Mouse (Mus musculus) liver, embryonic 13.5 days (tissue): ENCODE measurements around the gene Wdr60. TPM values are rescaled to one million over a fixed set of nuclear protein-coding genes. Genes with fewer than 3 reads are reported as not detected.
A peak's percentile ranks its signal among the peaks of the same experiment; 100 is the strongest.
"Not testable (repeated sequence)": the region's sequence is repeated elsewhere in the genome, so short reads cannot be mapped to it uniquely, and the experiment has no call there.

Experiments
- ATAC-seq: fragments of 200-750 bp; cut with Nextera tagmentation; 2 replicates; pipeline ENCODE4 v1.8.0; 2017; ENCODE audit warnings: low read depth, mild to moderate bottlenecking, moderate number of reproducible peaks, moderate library complexity
- DNase-seq: peaks from one replicate; pipeline ENCODE4 v3.0.0; 2022
- H3K27ac ChIP-seq: fragments of 300-500 bp; sonication (generic); 2 replicates; pipeline ENCODE4 v1.5.1; 2015; ENCODE audit warnings: moderate library complexity, mild to moderate bottlenecking, inconsistent platforms
- H3K27me3 ChIP-seq: fragments of 300-500 bp; sonication (generic); 2 replicates; pipeline ENCODE4 v1.6.1; 2015; ENCODE audit warnings: mild to moderate bottlenecking, inconsistent platforms
- H3K36me3 ChIP-seq: fragments of 300-500 bp; sonication (generic); 2 replicates; pipeline ENCODE4 v1.6.1; 2015; ENCODE audit warnings: mild to moderate bottlenecking, inconsistent platforms
- H3K4me1 ChIP-seq: fragments of 300-500 bp; sonication (generic); replicated peaks from 2 replicates; pipeline ENCODE4 v1.6.1; 2015; ENCODE audit warnings: inconsistent platforms
- H3K4me2 ChIP-seq: fragments of 300-500 bp; sonication (generic); 2 replicates; pipeline ENCODE4 v1.6.1; 2015; ENCODE audit warnings: inconsistent platforms, mild to moderate bottlenecking, moderate library complexity
- H3K4me3 ChIP-seq: fragments of 300-500 bp; sonication (generic); replicated peaks from 2 replicates; pipeline ENCODE4 v1.5.1; 2015; ENCODE audit warnings: mild to moderate bottlenecking, inconsistent platforms
- H3K9ac ChIP-seq: fragments of 300-500 bp; sonication (generic); 2 replicates; pipeline ENCODE4 v1.6.1; 2015; ENCODE audit warnings: mild to moderate bottlenecking, inconsistent platforms
- H3K9me3 ChIP-seq: fragments of 300-500 bp; sonication (generic); replicated peaks from 2 replicates; pipeline ENCODE4 v1.6.1; 2016; ENCODE audit warnings: inconsistent platforms
- WGBS: fragments of 180-500 bp; shearing (Covaris S2); methylation state at CpG from one replicate; pipeline ENCODE4 v1.1.7; 2015; ENCODE audit not compliant: insufficient replicate concordance; 5-methylcytosine and 5-hydroxymethylcytosine counted together
- polyA plus RNA-seq: library from polyadenylated mRNA; unstranded; fragments of >200 nt; fragmentation: Nextera tagmentation; extraction: Ambion mirVana; gene quantifications from 2 replicates; pipeline ENCODE4 v1.2.1, GENCODE M21; 2015

Wdr60 gene
- polyA plus RNA-seq, 1 experiment from 2014 or later = 5.2 TPM

DNA sequence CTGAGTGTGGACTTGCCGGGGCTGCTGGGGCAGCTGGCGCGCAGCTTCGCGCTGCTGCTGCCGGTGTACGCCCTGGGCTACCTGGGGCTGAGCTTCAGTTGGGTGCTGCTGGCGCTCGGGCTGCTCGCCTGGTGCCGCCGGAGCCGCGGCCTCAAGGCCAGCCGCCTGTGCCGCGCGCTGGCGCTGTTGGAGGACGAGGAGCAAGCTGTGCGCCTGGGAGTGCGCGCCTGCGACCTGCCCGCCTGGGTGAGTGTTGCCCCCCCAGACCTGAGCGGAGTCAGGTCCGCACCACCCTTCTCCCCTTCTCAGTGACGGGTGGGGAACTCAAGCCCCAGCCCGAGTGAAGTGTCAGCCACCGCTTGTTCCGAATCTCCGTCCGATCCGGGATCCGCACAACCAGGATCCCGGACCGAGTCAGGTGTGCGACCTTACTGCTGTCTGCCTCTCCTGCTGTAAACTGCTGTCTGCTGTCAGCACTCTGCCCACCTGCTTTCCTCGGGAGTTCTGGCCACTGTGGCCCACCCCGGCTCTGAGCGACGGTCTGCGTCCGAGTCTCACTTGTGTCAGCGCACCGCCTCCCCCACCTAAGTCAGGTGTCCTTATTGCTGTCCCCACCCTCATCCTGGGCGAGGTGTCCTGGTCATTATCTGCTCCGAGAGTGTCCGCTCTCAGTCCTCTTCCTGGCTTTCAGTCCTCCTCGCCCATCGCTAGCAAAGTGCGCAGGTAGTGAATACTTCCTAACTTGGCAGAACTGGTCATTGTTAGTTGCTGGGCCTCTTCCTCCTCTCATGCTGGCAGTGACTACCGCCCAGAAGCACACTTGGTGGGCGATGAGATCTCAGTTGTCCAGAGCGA is 18.8 kb upstream of the Wdr60 start:
- Histone ChIP-seq H3K9me3 (no peaks in the 10 kb centered on the region), H3K27me3 (no peaks in the 10 kb centered on the region), H3K4me2 (peak overlapping the region; percentile 93), H3K36me3 (no peaks in the 10 kb centered on the region), H3K4me3 (peak overlapping the region; percentile 99), H3K4me1 (peaks cover 59% of the 10 kb centered on the region), H3K27ac (peak overlapping the region; percentile 98), H3K9ac (peak overlapping the region; percentile 99)
- ATAC-seq = peak; percentile 50
- WGBS = under 1% methylated on average over 55 of the region's 55 CpGs
- peak; percentile 42 for DNase-seq

DNA sequence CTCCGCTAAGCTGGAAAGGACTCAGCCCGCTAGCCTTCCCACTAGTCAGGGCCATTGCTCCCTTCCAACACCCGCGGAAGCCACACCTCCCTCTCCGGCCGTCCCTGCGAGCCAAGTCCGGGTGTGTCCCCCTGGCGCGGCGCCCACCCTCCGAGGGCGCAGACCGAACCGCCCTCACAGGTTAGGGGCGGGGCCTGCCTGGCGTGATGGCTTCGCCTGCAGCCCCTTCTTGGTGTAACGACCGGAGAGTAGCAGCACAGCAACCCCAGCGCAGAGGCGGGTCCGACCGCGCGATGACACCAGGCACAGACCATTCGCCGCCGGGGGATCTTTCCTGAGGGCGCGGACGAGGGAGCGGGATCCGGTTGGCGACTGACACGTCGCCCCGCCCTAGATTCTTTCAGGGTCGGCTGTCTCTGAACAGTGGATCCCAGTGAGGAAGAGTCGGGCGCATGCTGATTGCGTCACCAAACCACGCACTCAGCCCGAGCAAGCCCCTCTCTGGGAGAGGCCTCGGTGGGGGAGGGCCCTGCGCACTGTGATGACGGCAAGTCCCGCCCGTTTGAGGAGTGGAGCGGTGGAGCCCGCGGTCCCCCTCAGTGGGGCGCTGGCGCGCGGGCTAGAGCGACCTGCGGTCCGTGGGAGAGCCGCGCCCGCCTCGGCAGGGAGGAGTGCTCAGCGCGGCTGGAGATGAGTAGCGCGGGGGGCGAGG is 18.0 kb upstream of the Wdr60 start, which contains the start of gene Esyt2:
TSS of gene Esyt2 (plus strand) at position 544 of the 712 bp plus-strand sequence.
- peak within 1 kb of the TSS; percentile 99 for H3K4me3 ChIP-seq
- H3K27ac ChIP-seq = peak within 1 kb of the TSS; percentile 98
- H3K4me2 ChIP-seq = peak within 1 kb of the TSS; percentile 93
- WGBS = under 1% methylated on average over 68 of the region's 68 CpGs
- H3K27me3 ChIP-seq = no peaks in the 10 kb centered on the region
- peak within 1 kb of the TSS; percentile 99 for H3K9ac ChIP-seq
- H3K9me3 ChIP-seq = no peaks in the 10 kb centered on the region
- H3K4me1 ChIP-seq = peaks cover 67% of the 10 kb centered on the region
- ATAC-seq = peak; percentile 90
- DNase-seq = peak; percentile 98
- no peaks in the 10 kb centered on the region for H3K36me3 ChIP-seq

DNA sequence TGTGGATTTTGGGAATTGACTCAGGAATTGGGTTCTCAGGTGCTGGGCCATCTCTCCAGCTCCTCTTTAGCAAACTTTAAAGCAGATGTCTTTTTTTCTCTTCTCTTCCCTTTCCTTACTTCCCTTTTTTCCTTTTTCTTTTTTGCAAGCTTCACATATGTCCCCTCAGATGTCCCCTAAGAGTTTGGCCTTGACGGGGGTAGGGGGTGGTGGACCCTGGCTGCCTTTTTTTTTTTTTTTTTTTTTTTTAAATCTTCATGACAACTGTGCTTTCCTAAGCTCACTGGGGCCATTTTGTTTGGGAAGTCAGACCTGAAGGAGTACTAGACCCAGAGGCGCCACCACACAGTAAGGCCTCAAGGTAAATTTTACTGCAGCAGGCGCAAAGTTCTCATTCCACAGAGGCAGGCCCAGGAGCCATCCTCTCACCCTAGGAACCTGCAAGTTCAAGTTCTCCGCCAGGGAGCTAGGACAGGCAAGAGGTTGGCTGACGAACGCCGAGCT is 17.4 kb upstream of the Wdr60 start:
- H3K4me3 ChIP-seq = peak overlapping the region; percentile 99
- peak overlapping the region; percentile 99 for H3K9ac ChIP-seq
- WGBS = 0% methylated on average over 7 of the region's 7 CpGs
- no peaks in the 10 kb centered on the region for H3K9me3 ChIP-seq
- peaks cover 71% of the 10 kb centered on the region for H3K4me1 ChIP-seq
- H3K4me2 ChIP-seq = peak overlapping the region; percentile 93
- ATAC-seq (peak; percentile 0; the same call in 1 of the 2 replicates), DNase-seq (no peak)
- peak overlapping the region; percentile 98 for H3K27ac ChIP-seq
- no peaks in the 10 kb centered on the region for H3K36me3 ChIP-seq
- H3K27me3 ChIP-seq = no peaks in the 10 kb centered on the region

DNA sequence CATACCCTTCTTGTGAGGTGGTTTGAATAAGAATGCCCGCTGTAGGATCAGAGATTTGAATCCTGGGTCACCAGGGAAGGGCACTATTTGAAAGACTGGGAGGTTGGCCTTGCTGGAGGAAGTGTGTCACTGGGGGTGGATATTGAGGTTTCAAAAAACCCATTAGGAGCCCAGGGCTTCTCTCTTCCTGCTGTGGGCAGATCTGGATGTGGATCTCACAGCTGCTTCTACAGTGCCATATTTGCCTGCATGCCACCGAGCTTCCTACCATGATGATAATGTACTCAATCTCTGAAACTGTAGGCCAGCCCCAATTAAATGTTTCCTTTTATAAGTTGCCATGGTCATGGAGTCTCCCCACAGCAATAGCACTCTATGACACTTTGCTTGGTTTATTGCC is 16.4 kb upstream of the Wdr60 start:
- ATAC-seq (no peak), DNase-seq (no peak)
- Histone ChIP-seq H3K4me3 (no peak overlapping the region), H3K9ac (no peak overlapping the region), H3K27ac (peak overlapping the region; percentile 21; the same call in 1 of the 2 replicates), H3K4me2 (no peak overlapping the region), H3K9me3 (no peaks in the 10 kb centered on the region), H3K4me1 (peaks cover 73% of the 10 kb centered on the region), H3K36me3 (no peaks in the 10 kb centered on the region), H3K27me3 (no peaks in the 10 kb centered on the region)
- WGBS = 79% methylated on average over 2 of the region's 2 CpGs

DNA sequence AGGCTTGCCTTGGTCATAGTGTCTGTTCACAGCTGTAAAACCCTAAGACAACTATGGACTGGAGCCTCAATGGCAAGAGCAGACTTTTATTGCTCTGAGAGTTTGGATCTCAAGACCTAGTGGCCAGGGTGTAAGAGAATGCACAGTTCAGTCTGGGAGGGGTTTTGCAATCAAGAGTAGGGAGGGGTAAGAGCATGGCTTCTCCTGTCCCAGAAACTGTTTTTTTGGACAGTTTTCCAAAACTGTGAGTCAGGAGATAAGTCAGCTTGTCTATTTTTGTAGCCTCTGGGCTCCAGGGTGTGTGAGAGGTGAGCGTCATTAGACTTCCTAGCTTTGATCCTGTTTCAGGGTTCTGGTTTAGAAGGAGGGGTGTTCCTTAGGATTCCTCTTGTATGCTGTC is 15.7 kb upstream of the Wdr60 start:
- peaks cover 67% of the 10 kb centered on the region for H3K4me1 ChIP-seq
- H3K4me3 ChIP-seq = no peak overlapping the region
- 41% methylated on average over 1 of the region's 1 CpGs for WGBS
- peak overlapping the region; percentile 63 for H3K27ac ChIP-seq
- no peak overlapping the region for H3K4me2 ChIP-seq
- no peak for DNase-seq
- no peaks in the 10 kb centered on the region for H3K36me3 ChIP-seq
- ATAC-seq = no peak
- no peaks in the 10 kb centered on the region for H3K27me3 ChIP-seq
- H3K9ac ChIP-seq = no peak overlapping the region
- H3K9me3 ChIP-seq = no peaks in the 10 kb centered on the region

DNA sequence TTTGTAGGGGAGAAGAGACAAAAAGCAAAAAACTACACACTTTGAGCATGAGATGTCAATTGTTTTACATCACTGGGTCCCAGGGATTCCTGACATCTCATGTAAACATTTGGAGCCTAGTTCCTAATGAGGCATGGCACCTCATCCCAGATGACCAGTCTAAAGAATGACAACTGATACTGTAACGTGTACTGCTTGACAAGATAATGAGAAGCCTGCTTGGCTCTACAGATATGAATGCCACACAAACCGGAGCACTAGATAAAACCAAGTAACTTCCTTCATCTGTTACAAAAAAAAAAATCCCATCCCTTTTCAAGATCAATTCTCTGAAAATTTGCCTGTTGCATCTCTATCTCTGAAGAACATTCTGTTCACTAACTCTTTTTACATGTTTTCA is 14.1 kb upstream of the Wdr60 start:
- Histone ChIP-seq H3K27me3 (no peaks in the 10 kb centered on the region), H3K4me3 (no peak overlapping the region), H3K9ac (no peak overlapping the region), H3K9me3 (no peaks in the 10 kb centered on the region), H3K4me2 (peak overlapping the region; percentile 21; the same call in 1 of the 2 replicates), H3K36me3 (no peaks in the 10 kb centered on the region), H3K27ac (peak overlapping the region; percentile 77), H3K4me1 (peaks cover 63% of the 10 kb centered on the region)
- ATAC-seq (no peak), DNase-seq (peak; percentile 50)
- WGBS = 7% methylated on average over 2 of the region's 2 CpGs

DNA sequence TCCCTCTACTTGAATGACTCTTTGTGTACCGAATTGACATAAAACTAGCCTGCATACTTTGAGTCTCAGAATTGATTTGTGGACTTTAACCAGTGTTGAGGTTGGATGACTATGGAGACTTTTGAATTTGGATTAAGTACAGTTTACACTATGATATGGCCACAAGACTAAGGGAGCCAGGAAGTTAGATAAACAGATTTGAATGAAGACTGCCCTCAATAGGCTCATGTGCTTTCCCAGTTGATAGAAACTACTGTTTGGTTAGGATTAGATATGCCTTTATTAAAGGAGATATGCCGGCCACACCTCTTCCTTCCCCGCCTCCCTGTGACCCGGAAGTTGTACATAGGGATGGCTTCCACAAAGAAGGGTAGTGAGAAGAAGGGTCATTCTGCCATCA is 12.8 kb upstream of the Wdr60 start:
- ATAC-seq (no peak), DNase-seq (no peak)
- no peaks in the 10 kb centered on the region for H3K27me3 ChIP-seq
- no peak overlapping the region for H3K4me3 ChIP-seq
- H3K9ac ChIP-seq = no peak overlapping the region
- H3K4me2 ChIP-seq = no peak overlapping the region
- WGBS = 66% methylated on average over 4 of the region's 4 CpGs
- H3K36me3 ChIP-seq = no peaks in the 10 kb centered on the region
- H3K4me1 ChIP-seq = peaks cover 60% of the 10 kb centered on the region
- H3K27ac ChIP-seq = peak overlapping the region; percentile 77; the same call in 1 of the 2 replicates
- no peaks in the 10 kb centered on the region for H3K9me3 ChIP-seq

DNA sequence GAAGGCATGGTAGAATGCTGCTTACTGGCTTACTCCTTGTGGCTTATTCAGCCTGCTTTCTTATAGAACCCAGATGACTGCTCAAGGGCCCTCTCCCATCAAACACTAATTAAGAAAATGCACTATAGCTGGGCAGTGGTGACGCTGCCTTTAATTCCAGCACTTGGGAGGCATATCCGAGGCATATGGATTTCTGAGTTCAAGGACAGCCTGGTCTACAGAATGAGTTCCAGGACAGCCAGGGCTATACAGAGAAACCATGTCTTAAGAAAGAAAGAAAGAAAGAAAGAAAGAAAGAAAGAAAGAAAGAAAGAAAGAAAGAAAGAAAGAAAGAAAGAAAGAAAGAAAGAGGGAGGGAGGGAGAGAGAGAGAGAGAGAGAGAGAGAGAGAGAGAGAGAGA is 12.3 kb upstream of the Wdr60 start, which contains the start of gene Gm11027:
TSS of gene Gm11027 (plus strand) at position 301 of the 400 bp plus-strand sequence.
- not testable (repeated sequence) for H3K9me3 ChIP-seq, H3K4me3 ChIP-seq, DNase-seq, H3K36me3 ChIP-seq, H3K27me3 ChIP-seq, H3K9ac ChIP-seq, H3K4me2 ChIP-seq, ATAC-seq
- 72% methylated on average over 2 of the region's 2 CpGs for WGBS
- Histone ChIP-seq H3K4me1 (peaks cover 57% of the 10 kb centered on the region), H3K27ac (peak within 1 kb of the TSS; percentile 77)

DNA sequence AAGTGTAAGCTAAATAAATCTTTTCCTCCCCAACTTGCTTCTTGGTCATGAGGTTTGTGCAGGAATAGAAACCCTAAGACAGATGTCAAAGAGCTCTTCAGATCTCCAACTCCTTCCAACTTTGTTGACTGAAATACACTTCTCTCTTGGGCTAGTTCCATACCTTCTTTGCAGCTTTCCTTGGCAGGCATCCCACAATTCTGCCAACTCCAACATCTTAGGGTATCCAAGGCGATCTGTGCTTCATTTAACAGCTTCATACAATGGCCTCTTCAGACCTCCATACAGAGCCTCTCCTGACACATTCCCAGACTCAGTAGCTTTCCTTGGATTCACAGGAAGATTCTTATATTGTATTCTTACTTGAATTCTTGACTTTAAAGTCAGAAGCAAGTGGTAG is 10.9 kb upstream of the Wdr60 start:
- no peak overlapping the region for H3K4me2 ChIP-seq
- peaks cover 55% of the 10 kb centered on the region for H3K4me1 ChIP-seq
- no peaks in the 10 kb centered on the region for H3K9me3 ChIP-seq
- WGBS = 59% methylated on average over 1 of the region's 1 CpGs
- DNase-seq = no peak
- no peaks in the 10 kb centered on the region for H3K27me3 ChIP-seq
- H3K36me3 ChIP-seq = no peaks in the 10 kb centered on the region
- no peak for ATAC-seq
- no peak overlapping the region; the same call in 1 of the 2 replicates for H3K27ac ChIP-seq
- H3K4me3 ChIP-seq = no peak overlapping the region
- H3K9ac ChIP-seq = no peak overlapping the region

DNA sequence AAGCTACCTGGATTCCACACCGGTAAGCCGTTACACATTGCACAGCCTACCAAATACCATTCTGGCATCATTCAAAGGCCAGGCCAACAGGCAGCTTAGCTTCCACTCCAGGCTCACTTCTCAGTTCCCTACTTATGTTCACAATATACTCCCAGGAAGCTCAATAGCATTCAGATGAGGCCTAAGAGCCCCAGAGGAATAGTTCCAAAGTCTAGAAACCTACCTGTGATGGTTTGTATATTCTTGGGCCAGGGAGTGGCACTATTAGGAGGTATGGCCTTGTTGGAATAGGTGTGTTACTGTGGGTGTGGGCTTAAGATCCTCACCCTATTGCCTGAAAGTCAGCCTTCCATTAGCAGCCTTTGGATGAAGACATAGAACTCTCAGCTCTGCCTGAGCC is 8.2 kb upstream of the Wdr60 start:
- Histone ChIP-seq H3K27ac (no peak overlapping the region), H3K36me3 (no peaks in the 10 kb centered on the region), H3K9ac (no peak overlapping the region), H3K4me3 (no peak overlapping the region), H3K4me1 (peaks cover 30% of the 10 kb centered on the region), H3K9me3 (no peaks in the 10 kb centered on the region), H3K4me2 (no peak overlapping the region), H3K27me3 (no peaks in the 10 kb centered on the region)
- 89% methylated on average over 2 of the region's 2 CpGs for WGBS
- ATAC-seq (no peak), DNase-seq (no peak)

DNA sequence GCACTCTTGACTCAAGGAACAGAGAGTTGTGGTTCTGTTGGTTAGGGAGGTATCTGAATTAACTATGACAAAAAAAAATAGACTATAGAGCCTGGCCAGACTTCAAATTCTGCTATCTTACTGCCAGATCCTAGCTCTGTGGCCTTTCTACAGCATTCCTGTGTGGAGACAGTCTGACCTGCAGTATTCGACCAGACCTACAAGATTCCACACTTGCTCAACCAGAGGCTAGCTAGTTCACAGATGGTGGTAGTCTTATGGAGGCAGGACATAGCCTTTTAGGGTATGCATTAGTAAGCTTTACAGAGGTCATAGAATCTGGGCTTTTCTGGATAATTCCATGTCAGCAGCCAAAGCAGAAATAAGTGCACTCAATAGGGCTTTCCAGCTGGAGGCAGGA is 7.7 kb upstream of the Wdr60 start:
- no peak for ATAC-seq
- Histone ChIP-seq H3K4me2 (no peak overlapping the region), H3K9me3 (no peaks in the 10 kb centered on the region), H3K9ac (no peak overlapping the region), H3K27ac (no peak overlapping the region), H3K4me1 (peaks cover 29% of the 10 kb centered on the region), H3K4me3 (no peak overlapping the region), H3K27me3 (no peaks in the 10 kb centered on the region), H3K36me3 (no peaks in the 10 kb centered on the region)
- WGBS = 53% methylated on average over 1 of the region's 1 CpGs
- no peak for DNase-seq
